Mouse (Mus musculus): ENCODE data around the gene Hlx.

- TF ChIP-seq CTCF (IDR thresholded peaks at IDR 0.05; ENCODE audit: low read depth) (no peak), EP300 (IDR thresholded peaks at IDR 0.05; ENCODE audit: low read depth) (no peak)
These were observed 37.0 kb downstream of the Hlx start for GRCm38 (mm10) chr1:184695451-184695850.

All from liver, embryonic 14.5 days (tissue).